Mouse (Mus musculus): ENCODE measurements around the gene Gosr2. TPM values are rescaled to one million over a fixed set of nuclear protein-coding genes. Genes with fewer than 3 reads are reported as not detected.

Gosr2 gene
- polyA plus RNA-seq (2017; shearing (Covaris generic)) = 100 to 1,000 TPM in 1 of 2 experiments, 10 to 100 TPM in 1; 78.8 to 115 TPM

GRCm38 (mm10) chr11:103697565-103698176, at the start of gene Gosr2:
Gene Gosr2, minus strand, starts transcription at chr11:103697898.
- ATAC-seq = peak; percentile 96

GRCm38 (mm10) chr11:103735046-103735781, 37.5 kb upstream of the Gosr2 start:
- ATAC-seq = no peak

- ATAC-seq = no peak
These were observed 36.8 kb upstream of the Gosr2 start for GRCm38 (mm10) chr11:103734411-103735045.

GRCm38 (mm10) chr11:103733961-103734360, 36.3 kb upstream of the Gosr2 start:
- no peak for ATAC-seq

- no peak for ATAC-seq
These were observed 35.4 kb upstream of the Gosr2 start for GRCm38 (mm10) chr11:103733069-103733468.

- no peak for ATAC-seq
These were observed 34.6 kb upstream of the Gosr2 start for GRCm38 (mm10) chr11:103732306-103732705.

GRCm38 (mm10) chr11:103731594-103731993, 33.9 kb upstream of the Gosr2 start:
- ATAC-seq = no peak

GRCm38 (mm10) chr11:103729282-103729985, 31.7 kb upstream of the Gosr2 start:
- ATAC-seq = no peak

GRCm38 (mm10) chr11:103724331-103724771, 26.7 kb upstream of the Gosr2 start:
- ATAC-seq = no peak

- no peak for ATAC-seq
These were observed 24.4 kb upstream of the Gosr2 start for GRCm38 (mm10) chr11:103722040-103722481.

GRCm38 (mm10) chr11:103721468-103722039, 23.9 kb upstream of the Gosr2 start:
- ATAC-seq = no peak

- ATAC-seq = no peak
These were observed 21.7 kb upstream of the Gosr2 start for GRCm38 (mm10) chr11:103719436-103719835.

- no peak for ATAC-seq
These were observed 19.3 kb upstream of the Gosr2 start for GRCm38 (mm10) chr11:103716971-103717370.

- ATAC-seq = no peak
These were observed 16.4 kb upstream of the Gosr2 start for GRCm38 (mm10) chr11:103714074-103714473.

GRCm38 (mm10) chr11:103711851-103712587, 14.3 kb upstream of the Gosr2 start:
- no peak for ATAC-seq

GRCm38 (mm10) chr11:103709982-103710381, 12.3 kb upstream of the Gosr2 start:
- ATAC-seq = no peak

- no peak for ATAC-seq
These were observed 9.3 kb upstream of the Gosr2 start for GRCm38 (mm10) chr11:103707005-103707404.

- no peak for ATAC-seq
These were observed 528 bp upstream of the Gosr2 start for GRCm38 (mm10) chr11:103698226-103698625.

- peak; percentile 44 for ATAC-seq
These were observed 690 bp downstream of the Gosr2 start for GRCm38 (mm10) chr11:103696851-103697564.

- ATAC-seq = no peak
These were observed 4.5 kb downstream of the Gosr2 start for GRCm38 (mm10) chr11:103693241-103693640.

GRCm38 (mm10) chr11:103691036-103691435, 6.7 kb downstream of the Gosr2 start:
- no peak for ATAC-seq
